Mouse (Mus musculus) lung, postnatal 0 days (tissue): ENCODE measurements around the gene Gm28035. TPM values are rescaled to one million over a fixed set of nuclear protein-coding genes. Genes with fewer than 3 reads are reported as not detected.

Source experiments
- ATAC-seq: fragments of 200-750 bp; cut with Nextera tagmentation; 2 replicates; pipeline ENCODE4 v1.8.0; 2017; ENCODE audit warnings: moderate library complexity
- DNase-seq: peaks from one replicate; pipeline ENCODE4 v3.0.0-alpha.2; 2016; ENCODE audit warnings: low spot score
- H3K27ac ChIP-seq: fragments of 300-500 bp; sonication (generic); 2 replicates; pipeline ENCODE4 v1.5.1; 2014; ENCODE audit warnings: antibody characterized with exemption, mild to moderate bottlenecking, low read length, mixed read lengths
- H3K27me3 ChIP-seq: fragments of 300-500 bp; sonication (generic); replicated peaks from 2 replicates; pipeline ENCODE4 v1.6.1; 2014; ENCODE audit warnings: low read length, mixed read lengths; ENCODE audit not compliant: insufficient read depth
- H3K36me3 ChIP-seq: fragments of 300-500 bp; sonication (generic); 2 replicates; pipeline ENCODE4 v1.6.1; 2014; ENCODE audit warnings: low read length, mixed read lengths; ENCODE audit not compliant: insufficient read depth
- H3K4me1 ChIP-seq: fragments of 300-500 bp; sonication (generic); 2 replicates; pipeline ENCODE4 v1.6.1; 2014; ENCODE audit warnings: antibody characterized with exemption, low read depth, low read length, mixed read lengths; ENCODE audit not compliant: insufficient read depth
- H3K4me2 ChIP-seq: fragments of 300-500 bp; sonication (generic); replicated peaks from 2 replicates; pipeline ENCODE4 v1.6.1; 2014; ENCODE audit warnings: low read depth, mild to moderate bottlenecking, low read length, moderate library complexity, mixed read lengths
- H3K4me3 ChIP-seq: fragments of 300-500 bp; sonication (generic); 2 replicates; pipeline ENCODE4 v1.5.1; 2014; ENCODE audit warnings: low read depth, low read length
- H3K9ac ChIP-seq: fragments of 300-500 bp; sonication (generic); replicated peaks from 2 replicates; pipeline ENCODE4 v1.6.1; 2014; ENCODE audit warnings: low read depth, mild to moderate bottlenecking
- H3K9me3 ChIP-seq: fragments of 300-500 bp; sonication (generic); 2 replicates; pipeline ENCODE4 v1.6.1; 2016; ENCODE audit warnings: low read length, mixed read lengths
- CTCF ChIP-seq: IDR thresholded peaks from 2 replicates; pipeline ENCODE4 v1.5.1; 2016; ENCODE audit warnings: antibody characterized with exemption, mild to moderate bottlenecking
- EP300 ChIP-seq: IDR thresholded peaks from 2 replicates; pipeline ENCODE4 v1.6.1; 2016; ENCODE audit warnings: antibody characterized with exemption, mild to moderate bottlenecking, control low read depth
- WGBS: fragments of 180-500 bp; shearing (Covaris S2); extraction: QIAGEN DNeasy Blood & Tissue Kit; methylation state at CpG from one replicate; pipeline ENCODE4 v1.1.7; 2014; 5-methylcytosine and 5-hydroxymethylcytosine counted together
- polyA plus RNA-seq: library from polyadenylated mRNA; unstranded; fragments of >200 nt; fragmentation: Nextera tagmentation; extraction: Ambion mirVana; gene quantifications from 2 replicates; pipeline ENCODE4 v1.2.1, GENCODE M21; 2015

The Gm28035 gene
- polyA plus RNA-seq, 1 experiment from 2014 or later = 0.12 TPM

GRCm38 (mm10) chr2:30306087-30306486 lies 65.7 kb downstream of the Gm28035 start:
- WGBS = 82% methylated on average over 7 of the region's 7 CpGs
- no peak for DNase-seq
- Histone ChIP-seq H3K36me3 (peaks cover 38% of the 10 kb centered on the region; the same call in 1 of the 2 replicates), H3K27ac (no peak overlapping the region), H3K4me3 (no peak overlapping the region), H3K27me3 (no peaks in the 10 kb centered on the region), H3K9me3 (no peaks in the 10 kb centered on the region), H3K4me1 (no peaks in the 10 kb centered on the region), H3K4me2 (no peak overlapping the region), H3K9ac (no peak overlapping the region)
- TF ChIP-seq EP300 (no peak), CTCF (no peak)
- no peak for ATAC-seq

- ATAC-seq (no peak), DNase-seq (no peak)
- H3K4me1 ChIP-seq = no peaks in the 10 kb centered on the region
- H3K4me3 ChIP-seq = no peak overlapping the region
- 79% methylated on average over 3 of the region's 3 CpGs for WGBS
- no peak overlapping the region for H3K27ac ChIP-seq
- TF ChIP-seq CTCF = no peak
- no peak for TF ChIP-seq EP300
- no peak overlapping the region for H3K4me2 ChIP-seq
- peaks cover 42% of the 10 kb centered on the region; the same call in 1 of the 2 replicates for H3K36me3 ChIP-seq
- no peaks in the 10 kb centered on the region for H3K27me3 ChIP-seq
- H3K9me3 ChIP-seq = no peaks in the 10 kb centered on the region
- no peak overlapping the region for H3K9ac ChIP-seq
These were observed 69.0 kb downstream of the Gm28035 start for GRCm38 (mm10) chr2:30309351-30309750.

- WGBS = 79% methylated on average over 2 of the region's 2 CpGs
- no peaks in the 10 kb centered on the region for H3K9me3 ChIP-seq
- no peak overlapping the region for H3K9ac ChIP-seq
- DNase-seq (peak; percentile 85), ATAC-seq (peak; percentile 64)
- no peak overlapping the region for H3K4me2 ChIP-seq
- TF ChIP-seq EP300 = no peak
- TF ChIP-seq CTCF = no peak
- no peak overlapping the region for H3K27ac ChIP-seq
- H3K36me3 ChIP-seq = peaks cover 41% of the 10 kb centered on the region
- no peaks in the 10 kb centered on the region for H3K4me1 ChIP-seq
- H3K4me3 ChIP-seq = no peak overlapping the region
- H3K27me3 ChIP-seq = no peaks in the 10 kb centered on the region
These were observed 71.1 kb downstream of the Gm28035 start for GRCm38 (mm10) chr2:30311481-30311880.

- H3K27ac ChIP-seq = no peak overlapping the region
- no peaks in the 10 kb centered on the region for H3K4me1 ChIP-seq
- no peak for DNase-seq
These were observed 75.8 kb downstream of the Gm28035 start for GRCm38 (mm10) chr2:30316136-30316535.

GRCm38 (mm10) chr2:30316955-30317354 lies 76.6 kb downstream of the Gm28035 start:
- ATAC-seq = no peak

More at GRCm38 (mm10) chr2:30316136-30316535, 75.8 kb downstream of the Gm28035 start:
- Histone ChIP-seq H3K9ac (no peak overlapping the region), H3K36me3 (peaks cover 33% of the 10 kb centered on the region), H3K9me3 (no peaks in the 10 kb centered on the region), H3K27me3 (no peaks in the 10 kb centered on the region), H3K4me2 (no peak overlapping the region), H3K4me3 (no peak overlapping the region)
- WGBS = 88% methylated on average over 4 of the region's 4 CpGs
- no peak for ATAC-seq
- TF ChIP-seq EP300 (no peak), CTCF (peak; percentile 31)

GRCm38 (mm10) chr2:30319260-30319659 lies 78.9 kb downstream of the Gm28035 start:
- Histone ChIP-seq H3K4me1 (no peaks in the 10 kb centered on the region), H3K27me3 (no peaks in the 10 kb centered on the region), H3K9ac (no peak overlapping the region), H3K36me3 (peaks cover 41% of the 10 kb centered on the region), H3K9me3 (no peaks in the 10 kb centered on the region), H3K27ac (no peak overlapping the region), H3K4me3 (no peak overlapping the region), H3K4me2 (no peak overlapping the region)
- 65% methylated on average over 4 of the region's 4 CpGs for WGBS
- TF ChIP-seq EP300 = no peak
- TF ChIP-seq CTCF = 0 out of 2 replicates have a peak, but pooled peaks have one; percentile 4
- ATAC-seq (no peak), DNase-seq (no peak)

More at GRCm38 (mm10) chr2:30316955-30317354, 76.6 kb downstream of the Gm28035 start:
- Histone ChIP-seq H3K36me3 (peaks cover 33% of the 10 kb centered on the region), H3K9me3 (no peaks in the 10 kb centered on the region), H3K4me2 (no peak overlapping the region), H3K27me3 (no peaks in the 10 kb centered on the region), H3K27ac (no peak overlapping the region), H3K4me3 (no peak overlapping the region), H3K9ac (no peak overlapping the region), H3K4me1 (no peaks in the 10 kb centered on the region)
- WGBS = 94% methylated on average over 5 of the region's 5 CpGs
- no peak for DNase-seq
- TF ChIP-seq CTCF (no peak), EP300 (no peak)

- Histone ChIP-seq H3K4me3 (no peak overlapping the region), H3K36me3 (peaks cover 29% of the 10 kb centered on the region; the same call in 1 of the 2 replicates), H3K27me3 (no peaks in the 10 kb centered on the region), H3K9me3 (no peaks in the 10 kb centered on the region), H3K9ac (no peak overlapping the region), H3K27ac (no peak overlapping the region), H3K4me2 (no peak overlapping the region), H3K4me1 (no peaks in the 10 kb centered on the region)
- TF ChIP-seq CTCF (no peak), EP300 (no peak)
- DNase-seq (no peak), ATAC-seq (no peak)
- 95% methylated on average over 7 of the region's 7 CpGs for WGBS
These were observed 82.7 kb downstream of the Gm28035 start for GRCm38 (mm10) chr2:30323111-30323510.
